Mouse (Mus musculus) yolk sac, embryonic 10.5 days (tissue): Measurements from ENCODE around the gene Gpr83.
"Not testable (repeated sequence)": the region's sequence is repeated elsewhere in the genome, so short reads cannot be mapped to it uniquely, and the experiment has no call there.

Experiments
- DNase-seq: peaks from one replicate; pipeline ENCODE4 v3.0.0-alpha.2; 2017; ENCODE audit warnings: low spot score

Gpr83 gene

GRCm38 (mm10) chr9:14870377-14870776 lies 10.4 kb downstream of the Gpr83 start:
- DNase-seq: no peak

- no peak for DNase-seq
These were observed 10.8 kb downstream of the Gpr83 start for GRCm38 (mm10) chr9:14870802-14871201.

DNA sequence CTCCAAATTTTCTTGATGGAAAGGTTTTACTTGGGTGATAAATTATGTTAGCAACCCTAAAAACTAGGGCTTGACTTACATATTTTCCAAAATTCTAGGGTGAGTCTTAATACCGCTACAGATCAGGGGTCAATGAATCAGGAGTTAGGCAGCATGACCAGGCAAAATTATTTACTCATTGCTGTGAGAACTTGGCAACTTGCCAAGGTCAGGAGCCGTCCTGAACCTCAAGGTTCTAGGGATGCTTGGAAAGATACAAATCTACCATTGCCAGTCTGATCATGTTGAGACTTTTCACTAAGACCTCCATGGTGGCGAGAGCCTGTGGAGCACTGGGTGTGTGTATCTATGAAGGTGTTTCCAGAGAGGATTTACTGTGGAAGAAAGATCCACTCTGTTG lies 11.5 kb downstream of the Gpr83 start:
- DNase-seq: no peak

DNA sequence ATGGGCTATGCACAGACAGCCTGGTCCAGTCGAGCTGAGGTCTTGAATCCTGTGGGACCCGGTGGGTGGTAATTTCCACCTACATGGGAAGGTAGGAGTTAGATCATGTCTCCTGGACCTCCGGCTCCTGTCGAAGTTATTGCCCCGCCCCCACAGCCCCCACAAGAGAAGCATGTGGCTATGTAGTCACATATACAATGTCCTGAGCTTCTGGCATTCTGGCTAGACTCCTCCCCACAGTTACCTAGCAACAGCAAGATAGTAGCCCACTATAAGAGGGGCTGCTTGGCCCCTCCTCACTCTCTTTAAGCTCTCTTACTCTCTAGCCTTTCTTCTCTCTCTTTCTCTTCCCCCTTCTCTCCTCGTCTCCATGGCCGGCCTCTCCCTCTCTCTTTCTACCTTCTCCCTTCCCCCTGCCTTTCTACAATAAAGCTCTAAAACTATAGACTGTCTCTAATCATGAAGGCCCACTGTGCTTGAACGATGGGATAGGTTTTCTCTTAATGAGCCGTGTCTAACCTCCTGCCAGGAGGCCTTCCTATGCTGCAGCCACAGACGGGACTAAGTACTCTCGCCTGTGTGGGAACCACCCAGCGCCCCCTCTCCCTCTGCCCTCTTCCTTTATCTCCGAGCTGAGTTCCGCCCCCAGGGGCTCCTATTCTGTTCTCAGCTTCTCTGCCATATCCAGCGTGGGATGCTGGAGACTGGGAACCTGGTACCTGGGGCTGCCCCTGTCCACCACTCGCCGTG lies 12.3 kb downstream of the Gpr83 start:
- no peak for DNase-seq

- DNase-seq: no peak
These were observed 15.9 kb downstream of the Gpr83 start for GRCm38 (mm10) chr9:14875743-14876507.

DNA sequence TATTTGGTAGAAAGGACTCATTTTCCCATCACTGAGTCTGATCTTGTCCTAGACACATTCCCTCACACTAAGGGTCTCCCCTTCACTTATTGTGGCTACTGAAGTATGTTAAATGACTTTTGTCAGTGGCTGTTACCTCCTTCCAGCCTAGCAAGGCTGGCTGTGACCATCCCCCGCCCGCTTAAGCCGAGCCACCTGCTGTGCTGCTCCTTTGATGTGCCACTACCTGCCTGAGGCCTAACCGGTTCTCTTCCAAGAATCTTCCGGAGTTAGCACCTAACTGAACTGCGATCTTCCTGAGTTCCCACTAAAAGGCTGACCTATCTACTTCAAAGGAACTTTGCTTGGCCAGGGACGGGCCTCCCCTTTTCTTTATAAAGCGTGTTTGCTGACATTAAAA lies 16.6 kb downstream of the Gpr83 start:
- DNase-seq: not testable (repeated sequence)

- no peak for DNase-seq
These were observed 24.6 kb downstream of the Gpr83 start for GRCm38 (mm10) chr9:14884641-14885040.

- DNase-seq: no peak
These were observed 25.1 kb downstream of the Gpr83 start for GRCm38 (mm10) chr9:14885151-14885550.

- no peak for DNase-seq
These were observed 25.9 kb downstream of the Gpr83 start for GRCm38 (mm10) chr9:14885954-14886353.

- DNase-seq: no peak
These were observed 27.9 kb downstream of the Gpr83 start for GRCm38 (mm10) chr9:14887787-14888382.

GRCm38 (mm10) chr9:14888671-14889070 lies 28.7 kb downstream of the Gpr83 start:
- DNase-seq: no peak

GRCm38 (mm10) chr9:14890699-14891098 lies 30.7 kb downstream of the Gpr83 start:
- DNase-seq: no peak

GRCm38 (mm10) chr9:14891891-14892290 lies 31.9 kb downstream of the Gpr83 start:
- DNase-seq: no peak

- DNase-seq: peak; percentile 34
These were observed 33.4 kb downstream of the Gpr83 start for GRCm38 (mm10) chr9:14893388-14893787.

- DNase-seq: no peak
These were observed 34.6 kb downstream of the Gpr83 start for GRCm38 (mm10) chr9:14894628-14895027.

DNA sequence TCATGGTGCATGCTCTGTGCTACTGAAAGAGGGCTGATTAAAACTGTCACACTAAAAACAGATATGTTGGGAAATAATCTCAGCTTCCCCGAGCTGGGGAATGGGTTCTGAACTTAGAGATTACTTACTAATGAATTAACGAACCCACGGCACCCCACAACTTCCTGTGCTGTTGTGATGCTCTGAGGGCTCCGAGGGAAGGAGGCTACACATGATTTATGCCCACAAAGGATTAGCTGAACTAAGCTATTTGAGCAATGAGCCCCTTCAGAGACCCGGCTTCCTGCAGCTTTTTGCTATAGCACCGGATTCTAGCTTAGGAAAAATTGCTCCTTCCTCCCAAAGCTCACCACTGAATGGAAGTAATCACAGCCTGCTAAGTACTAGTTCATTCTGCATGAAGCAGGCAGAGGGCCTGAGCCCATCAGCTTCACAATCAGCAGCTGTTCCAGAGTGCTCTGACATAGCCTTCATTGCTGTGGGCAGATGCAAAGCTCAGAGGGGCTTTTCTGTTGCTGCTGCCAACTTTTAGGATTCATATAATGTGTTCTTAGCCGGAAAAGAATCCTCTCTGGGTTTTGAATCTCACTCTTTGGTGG lies 35.3 kb downstream of the Gpr83 start:
- DNase-seq: no peak

DNA sequence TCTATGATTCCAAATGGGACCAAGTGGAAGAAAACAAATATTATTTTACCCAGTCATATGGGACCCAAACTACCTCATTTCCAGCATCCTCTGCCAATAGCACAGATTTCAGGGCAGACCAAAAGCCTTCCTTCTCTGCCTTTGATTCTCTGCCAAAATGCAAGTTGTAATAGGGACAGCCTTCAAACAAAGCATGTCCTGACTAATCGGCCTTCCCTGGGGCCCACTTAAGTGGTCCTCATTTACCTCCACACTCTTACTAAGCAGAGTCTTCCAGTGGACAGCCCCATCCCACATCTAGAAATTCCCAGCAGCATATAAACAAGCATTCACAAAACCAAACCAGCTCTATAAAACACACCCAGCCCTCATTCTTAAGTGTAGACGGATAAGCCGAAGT lies 37.1 kb downstream of the Gpr83 start:
- DNase-seq: no peak

GRCm38 (mm10) chr9:14901757-14902156 lies 41.7 kb downstream of the Gpr83 start:
- DNase-seq: peak; percentile 38

DNA sequence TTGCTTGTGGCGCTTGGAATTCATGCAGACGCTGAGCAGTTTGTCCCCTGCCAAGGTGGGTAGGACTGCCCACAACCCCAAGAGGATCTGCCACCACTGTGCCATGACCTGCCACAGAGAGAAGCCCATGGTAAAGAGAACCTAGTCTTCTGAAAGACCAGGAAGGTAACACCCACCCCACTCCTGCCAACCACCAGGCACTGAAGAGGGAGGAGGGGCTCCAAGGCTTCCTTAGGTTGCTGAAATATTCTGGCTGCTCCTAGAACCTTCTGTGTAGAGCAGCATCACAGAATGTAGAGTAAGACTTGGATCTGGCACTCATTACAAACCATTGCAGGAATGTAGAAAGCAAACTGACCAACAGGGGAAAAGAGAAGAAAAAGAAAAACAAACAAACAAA lies 42.4 kb downstream of the Gpr83 start:
- DNase-seq: no peak

- no peak for DNase-seq
These were observed 43.0 kb downstream of the Gpr83 start for GRCm38 (mm10) chr9:14903006-14903405.

DNA sequence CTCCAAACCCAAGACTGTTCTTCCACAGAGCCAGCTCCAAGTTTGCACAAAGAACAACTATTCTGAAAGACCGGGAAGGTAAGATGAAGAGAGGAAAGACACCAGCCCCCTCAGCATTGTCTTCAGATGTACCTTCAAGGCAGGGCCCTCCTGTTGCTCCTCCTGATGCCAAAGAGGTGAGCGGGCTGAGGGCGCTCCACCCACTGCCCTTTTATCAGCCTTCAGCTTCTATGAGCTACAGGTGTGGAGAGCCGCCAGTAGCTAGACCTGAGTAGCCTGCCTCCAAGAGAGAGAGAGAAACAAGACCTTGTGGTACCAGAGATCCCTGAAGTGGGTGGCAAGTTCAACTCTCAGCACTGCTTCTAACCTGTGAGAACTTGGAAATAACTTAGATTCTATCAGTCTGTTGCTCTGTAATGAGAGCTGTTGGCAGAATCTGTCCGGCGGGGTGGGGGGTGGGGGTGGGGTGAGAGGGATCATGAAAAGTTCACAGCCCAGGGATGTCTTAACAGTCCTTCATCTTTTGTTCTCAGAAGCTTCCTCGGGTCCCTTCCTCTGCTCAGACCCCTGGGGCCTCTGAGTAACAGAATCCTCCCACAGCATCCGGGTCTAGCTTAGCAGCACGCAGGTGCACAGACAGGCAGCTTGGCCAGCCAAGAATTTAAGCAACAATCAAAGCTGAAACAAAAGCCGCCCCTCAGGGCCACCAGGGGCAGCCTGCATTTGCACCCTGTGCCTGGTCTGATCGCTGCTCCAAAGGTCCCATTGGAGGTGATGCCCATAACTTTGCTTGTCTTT lies 43.8 kb downstream of the Gpr83 start, which contains the start of gene Izumo1r:
Gene Izumo1r, minus strand, starts transcription at position 369 of the 798 bp plus-strand sequence.
- DNase-seq: no peak
